Mouse (Mus musculus): ENCODE results near the gene Ptpdc1.

Ptpdc1 gene

GRCm38 (mm10) chr13:48653788-48654770, 28.6 kb upstream of the Ptpdc1 start:
- DNase-seq: no peak

- DNase-seq: no peak
Observed at GRCm38 (mm10) chr13:48651132-48652065, 25.9 kb upstream of the Ptpdc1 start.

GRCm38 (mm10) chr13:48650615-48651014, 25.2 kb upstream of the Ptpdc1 start:
- no peak for DNase-seq

- DNase-seq: no peak
Observed at GRCm38 (mm10) chr13:48646696-48647095, 21.2 kb upstream of the Ptpdc1 start.

GRCm38 (mm10) chr13:48643991-48644390, 18.5 kb upstream of the Ptpdc1 start:
- no peak for DNase-seq

- no peak for DNase-seq
Observed at GRCm38 (mm10) chr13:48643072-48643471, 17.6 kb upstream of the Ptpdc1 start.

GRCm38 (mm10) chr13:48639570-48639969, 14.1 kb upstream of the Ptpdc1 start:
- DNase-seq: peak in 1 of 2 experiments; percentile 32

GRCm38 (mm10) chr13:48637706-48638105, 12.2 kb upstream of the Ptpdc1 start:
- DNase-seq: no peak

- DNase-seq: no peak
Observed at GRCm38 (mm10) chr13:48631691-48632090, 6.2 kb upstream of the Ptpdc1 start.

GRCm38 (mm10) chr13:48624968-48625398, 481 bp downstream of the Ptpdc1 start:
- no peak for DNase-seq

GRCm38 (mm10) chr13:48618890-48619289, 6.6 kb downstream of the Ptpdc1 start:
- no peak for DNase-seq

- no peak for DNase-seq
Observed at GRCm38 (mm10) chr13:48617774-48618173, 7.7 kb downstream of the Ptpdc1 start.

GRCm38 (mm10) chr13:48614525-48614924, 10.9 kb downstream of the Ptpdc1 start:
- no peak for DNase-seq

- no peak for DNase-seq
Observed at GRCm38 (mm10) chr13:48609106-48609505, 16.4 kb downstream of the Ptpdc1 start.

GRCm38 (mm10) chr13:48604591-48604990, 20.9 kb downstream of the Ptpdc1 start:
- DNase-seq: no peak

GRCm38 (mm10) chr13:48603296-48603695, 22.2 kb downstream of the Ptpdc1 start:
- DNase-seq: no peak

- DNase-seq: no peak
Observed at GRCm38 (mm10) chr13:48594605-48595004, 30.9 kb downstream of the Ptpdc1 start.

GRCm38 (mm10) chr13:48594031-48594430, 31.4 kb downstream of the Ptpdc1 start:
- no peak for DNase-seq

GRCm38 (mm10) chr13:48593181-48593580, 32.3 kb downstream of the Ptpdc1 start:
- DNase-seq: no peak

- DNase-seq: no peak
Observed at GRCm38 (mm10) chr13:48590743-48591142, 34.7 kb downstream of the Ptpdc1 start.

- DNase-seq: no peak
Observed at GRCm38 (mm10) chr13:48587354-48587753, 38.1 kb downstream of the Ptpdc1 start.

- no peak for DNase-seq
Observed at GRCm38 (mm10) chr13:48586496-48586895, 39.0 kb downstream of the Ptpdc1 start.

GRCm38 (mm10) chr13:48585786-48586185, 39.7 kb downstream of the Ptpdc1 start:
- DNase-seq: no peak
